Mouse (Mus musculus) gastrocnemius, adult 18-20 months (tissue): Measurements from ENCODE around the gene Iffo1. TPM values are rescaled to one million over a fixed set of nuclear protein-coding genes. Genes with fewer than 3 reads are reported as not detected.

Experiments used
- DNase-seq: peaks from one replicate; pipeline ENCODE4 v3.0.0; 2021; ENCODE audit warnings: low spot score
- long read RNA-seq, 2 experiments: library from polyadenylated mRNA; stranded (forward); transcript quantifications; one replicate each; pipeline ENCODE4 v2.0.0; 2021
- total RNA-seq, 2 experiments: library from RNA; stranded (reverse); gene quantifications; 2 replicates each; pipeline ENCODE4 v1.2.3; 2021

The Iffo1 gene
- total RNA-seq, result 1 to 10 TPM; 5.8 to 6.3 TPM
- long read RNA-seq, experiment 1, partial matches to known transcripts, result 1 of 3 reads
- long read RNA-seq, experiment 1, other reads (novel, unspliced or antisense), result 2 of 3 reads
- long read RNA-seq, experiment 2, partial matches to known transcripts, result 3 of 8 reads
- long read RNA-seq, experiment 2, other reads (novel, unspliced or antisense), result 4 of 8 reads

- peak; percentile 95 for DNase-seq
Measured at GRCm38 (mm10) chr6:125145001-125145400, at the start of gene Iffo1. Iffo1 (plus strand) TSS chr6:125145241.

GRCm38 (mm10) chr6:125095391-125096278 is 49.4 kb upstream of the Iffo1 start, which contains the start of gene Chd4:
Chd4 (plus strand) TSS chr6:125095981.
- peak; percentile 88 for DNase-seq

- no peak for DNase-seq
Measured at GRCm38 (mm10) chr6:125096279-125096596, 48.8 kb upstream of the Iffo1 start.

- peak; percentile 64 for DNase-seq
Measured at GRCm38 (mm10) chr6:125096597-125097345, 48.3 kb upstream of the Iffo1 start.

- no peak for DNase-seq
Measured at GRCm38 (mm10) chr6:125097346-125097689, 47.7 kb upstream of the Iffo1 start.

GRCm38 (mm10) chr6:125097951-125098350 is 47.1 kb upstream of the Iffo1 start:
- no peak for DNase-seq

GRCm38 (mm10) chr6:125098513-125098912 is 46.5 kb upstream of the Iffo1 start:
- DNase-seq, result no peak

- peak; percentile 37 for DNase-seq
Measured at GRCm38 (mm10) chr6:125099421-125099971, 45.5 kb upstream of the Iffo1 start.

GRCm38 (mm10) chr6:125101444-125101843 is 43.6 kb upstream of the Iffo1 start:
- no peak for DNase-seq

GRCm38 (mm10) chr6:125104223-125104622 is 40.8 kb upstream of the Iffo1 start:
- no peak for DNase-seq

- DNase-seq, result no peak
Measured at GRCm38 (mm10) chr6:125107705-125108104, 37.3 kb upstream of the Iffo1 start.

GRCm38 (mm10) chr6:125109371-125109770 is 35.7 kb upstream of the Iffo1 start:
- DNase-seq, result no peak

- DNase-seq, result no peak
Measured at GRCm38 (mm10) chr6:125110927-125111326, 34.1 kb upstream of the Iffo1 start.

GRCm38 (mm10) chr6:125112553-125112952 is 32.5 kb upstream of the Iffo1 start:
- no peak for DNase-seq

- no peak for DNase-seq
Measured at GRCm38 (mm10) chr6:125119387-125119786, 25.7 kb upstream of the Iffo1 start.

GRCm38 (mm10) chr6:125128724-125129123 is 16.3 kb upstream of the Iffo1 start:
- DNase-seq, result no peak

GRCm38 (mm10) chr6:125129710-125130402 is 15.2 kb upstream of the Iffo1 start:
- DNase-seq, result no peak

- peak; percentile 84 for DNase-seq
Measured at GRCm38 (mm10) chr6:125131302-125132156, 13.5 kb upstream of the Iffo1 start, which contains the start of gene Nop2. Nop2 (plus strand) TSS chr6:125131909.

GRCm38 (mm10) chr6:125132470-125132869 is 12.6 kb upstream of the Iffo1 start:
- DNase-seq, result no peak

- no peak for DNase-seq
Measured at GRCm38 (mm10) chr6:125137002-125137671, 7.9 kb upstream of the Iffo1 start.
